ENCODE assay signal across 10 mouse cellular contexts in the genomic region with DNA sequence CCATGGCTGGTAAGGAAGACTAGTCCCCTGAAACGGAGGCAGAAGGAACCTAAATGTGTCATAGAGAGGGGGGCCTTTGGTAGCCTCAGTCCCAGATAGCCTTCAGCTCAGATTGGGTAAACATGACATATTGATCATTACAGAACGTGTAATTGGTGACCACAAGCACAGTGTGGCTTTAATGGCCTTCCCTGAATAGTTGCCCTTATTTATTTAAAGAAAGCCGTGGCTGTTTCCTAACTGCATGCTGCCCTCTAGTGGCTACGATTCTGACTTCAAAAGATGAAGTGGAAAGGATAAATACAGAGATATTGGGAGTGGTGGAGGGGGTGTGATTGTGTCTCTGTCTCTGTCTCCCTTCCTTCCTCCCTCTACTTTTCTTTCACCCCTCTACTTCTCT.
DNase-seq lines count a peak whose midpoint lies in the region; ATAC-seq and TF ChIP-seq lines count a peak whose summit lies in the region.
"Had no signal": no experiment of that assay in that cellular context is flagged by ENCODE, and none has a peak within 500 bp of the region (broad histone marks: within the 10 kb centered on the region; RNA-seq: fewer than 3 reads in every experiment).

No protein-coding gene starts in this region.

- WGBS in midbrain, embryonic 11.5 days: 20% methylated on average over 4 of the region's 4 CpGs
- WGBS in midbrain, embryonic 16.5 days: 15% methylated on average over 4 of the region's 4 CpGs
- WGBS in forebrain, embryonic 14.5 days: 17% methylated on average over 4 of the region's 4 CpGs
- 16% methylated on average over 4 of the region's 4 CpGs for WGBS in hindbrain, postnatal 0 days

- H3K27ac ChIP-seq in midbrain, embryonic 11.5 days (ENCODE audit: low read depth, low read length): no peak overlapping the region
- no peak overlapping the region for H3K27ac ChIP-seq in midbrain, embryonic 16.5 days (ENCODE audit: low read length)
- H3K27ac ChIP-seq in forebrain, embryonic 14.5 days (ENCODE audit: low read depth, low read length): no peak overlapping the region
- H3K27ac ChIP-seq in hindbrain, postnatal 0 days: no peak overlapping the region
- H3K27ac ChIP-seq: embryonic facial prominence, embryonic 13.5 days; neural tube, embryonic 12.5 days had no signal

- H3K9me3 ChIP-seq in midbrain, embryonic 11.5 days (ENCODE audit: control insufficient read depth, low read length): no peaks in the 10 kb centered on the region
- H3K9me3 ChIP-seq in midbrain, embryonic 16.5 days (replicated peaks; ENCODE audit: control insufficient read depth, low read length, poor library complexity, severe bottlenecking): no peaks in the 10 kb centered on the region
- H3K9me3 ChIP-seq in forebrain, embryonic 14.5 days (replicated peaks; ENCODE audit: control insufficient read depth, low read length): no peaks in the 10 kb centered on the region
- no peaks in the 10 kb centered on the region for H3K9me3 ChIP-seq in hindbrain, postnatal 0 days (ENCODE audit: low read length)
- H3K9me3 ChIP-seq: embryonic facial prominence, embryonic 13.5 days; neural tube, embryonic 12.5 days had no signal

- peak; percentile 67; the same call in 1 of the 2 replicates for TF ChIP-seq CTCF in brain, embryonic 14.5 days (IDR thresholded peaks at IDR 0.05; ENCODE audit: borderline replicate concordance, extremely low read depth, insufficient read depth, insufficient read length)
- TF ChIP-seq CTCF in hindbrain, postnatal 0 days (IDR thresholded peaks at IDR 0.05; ENCODE audit: low read depth): peak; percentile 83

- TF ChIP-seq POLR2A in brain, embryonic 14.5 days (IDR thresholded peaks at IDR 0.05; ENCODE audit: borderline replicate concordance, extremely low read depth, insufficient read depth, insufficient read length, poor library complexity, severe bottlenecking): no peak

- no peak; the same call in 1 of the 2 replicates for ATAC-seq in midbrain, embryonic 11.5 days (ENCODE audit: low FRiP score)
- no peak for ATAC-seq in midbrain, embryonic 16.5 days
- no peak for ATAC-seq in forebrain, embryonic 14.5 days
- peak; percentile 29; the same call in 1 of the 2 replicates for ATAC-seq in hindbrain, postnatal 0 days
- 0 out of 2 replicates have a peak, but pooled peaks have one; percentile 44 for ATAC-seq in megakaryocyte-erythroid progenitor cell, adult 5-6 weeks (replicated peaks; ENCODE audit: low FRiP score, low TSS enrichment, poor library complexity, severe bottlenecking)

- H3K4me2 ChIP-seq in midbrain, embryonic 11.5 days: no peak overlapping the region
- no peak overlapping the region for H3K4me2 ChIP-seq in midbrain, embryonic 16.5 days (ENCODE audit: low read length)
- H3K4me2 ChIP-seq in forebrain, embryonic 14.5 days (ENCODE audit: low read length): no peak overlapping the region
- H3K4me2 ChIP-seq in hindbrain, postnatal 0 days (ENCODE audit: low read depth, low read length): no peak overlapping the region
- H3K4me2 ChIP-seq: embryonic facial prominence, embryonic 13.5 days; neural tube, embryonic 12.5 days had no signal

- no peak overlapping the region for H3K9ac ChIP-seq in midbrain, embryonic 11.5 days (ENCODE audit: low read length)
- H3K9ac ChIP-seq in midbrain, embryonic 16.5 days (ENCODE audit: low read depth, low read length): no peak overlapping the region
- no peak overlapping the region for H3K9ac ChIP-seq in forebrain, embryonic 14.5 days (ENCODE audit: low read length)
- H3K9ac ChIP-seq in hindbrain, postnatal 0 days (replicated peaks; ENCODE audit: low read length): no peak overlapping the region
- H3K9ac ChIP-seq: embryonic facial prominence, embryonic 13.5 days; neural tube, embryonic 12.5 days had no signal

- H3K27me3 ChIP-seq in midbrain, embryonic 11.5 days (ENCODE audit: control insufficient read depth, insufficient read depth, low read length): no peaks in the 10 kb centered on the region
- no peaks in the 10 kb centered on the region for H3K27me3 ChIP-seq in midbrain, embryonic 16.5 days (ENCODE audit: control insufficient read depth, insufficient read depth, low read depth, low read length)
- H3K27me3 ChIP-seq in forebrain, embryonic 14.5 days (replicated peaks; ENCODE audit: control insufficient read depth, insufficient read depth, low read length): no peaks in the 10 kb centered on the region
- H3K27me3 ChIP-seq in hindbrain, postnatal 0 days (ENCODE audit: insufficient read depth, low read length): 0 out of 2 replicates have a peak, but pooled peaks cover 6% of the 10 kb centered on the region
- H3K27me3 ChIP-seq: embryonic facial prominence, embryonic 13.5 days; neural tube, embryonic 12.5 days had no signal

- no peaks in the 10 kb centered on the region for H3K36me3 ChIP-seq in midbrain, embryonic 11.5 days (ENCODE audit: control insufficient read depth, insufficient read depth, low read length)
- no peaks in the 10 kb centered on the region for H3K36me3 ChIP-seq in midbrain, embryonic 16.5 days (ENCODE audit: control insufficient read depth, insufficient read depth, low read length)
- no peaks in the 10 kb centered on the region for H3K36me3 ChIP-seq in forebrain, embryonic 14.5 days (ENCODE audit: control insufficient read depth, insufficient read depth, low read length)
- H3K36me3 ChIP-seq in hindbrain, postnatal 0 days (ENCODE audit: insufficient read depth, low read length): no peaks in the 10 kb centered on the region
- H3K36me3 ChIP-seq: embryonic facial prominence, embryonic 13.5 days; neural tube, embryonic 12.5 days had no signal

- peak; percentile 96 for DNase-seq in midbrain, embryonic 11.5 days (ENCODE audit: low spot score, missing footprints)
- DNase-seq in brain, embryonic 14.5 days (ENCODE audit: low read depth): peak; percentile 88
- peak; percentile 90 for DNase-seq in forebrain, embryonic 14.5 days (ENCODE audit: low spot score)
- peak; percentile 93 for DNase-seq in hindbrain, postnatal 0 days (ENCODE audit: low spot score)
- peak; percentile 38 for DNase-seq in left cerebral cortex, adult 11 months (ENCODE audit: low spot score)
- peak; percentile 28 for DNase-seq in thymus, postnatal 25 days

- H3K4me3 ChIP-seq in midbrain, embryonic 11.5 days (ENCODE audit: low read depth, low read length): no peak overlapping the region
- no peak overlapping the region for H3K4me3 ChIP-seq in midbrain, embryonic 16.5 days (ENCODE audit: low read depth, low read length)
- no peak overlapping the region for H3K4me3 ChIP-seq in forebrain, embryonic 14.5 days (ENCODE audit: low read depth, low read length)
- H3K4me3 ChIP-seq in hindbrain, postnatal 0 days (ENCODE audit: low read length): no peak overlapping the region
- H3K4me3 ChIP-seq: embryonic facial prominence, embryonic 13.5 days; neural tube, embryonic 12.5 days had no signal

- no peaks in the 10 kb centered on the region for H3K4me1 ChIP-seq in midbrain, embryonic 11.5 days (ENCODE audit: control insufficient read depth, insufficient read depth, low read length)
- H3K4me1 ChIP-seq in midbrain, embryonic 16.5 days (ENCODE audit: control insufficient read depth, insufficient read depth, low read length): no peaks in the 10 kb centered on the region
- H3K4me1 ChIP-seq in forebrain, embryonic 14.5 days (ENCODE audit: control insufficient read depth, insufficient read depth, low read length): no peaks in the 10 kb centered on the region
- H3K4me1 ChIP-seq in hindbrain, postnatal 0 days (ENCODE audit: insufficient read depth, low read length): no peaks in the 10 kb centered on the region

Comparison
In these comparisons a context has a peak if more than half of its experiments do, and no peak if none do; other contexts are left out.
1. ATAC-seq: peak in hindbrain, postnatal 0 days (single experiment) and megakaryocyte-erythroid progenitor cell, adult 5-6 weeks (single experiment); none in midbrain, embryonic 11.5 days (single experiment), midbrain, embryonic 16.5 days (single experiment) and forebrain, embryonic 14.5 days (single experiment).
2. DNase-seq: peak in every context shown above with its lines; median percentile 96 in midbrain, embryonic 11.5 days; 93 in hindbrain, postnatal 0 days; 90 in forebrain, embryonic 14.5 days; 88 in brain, embryonic 14.5 days; 38 in left cerebral cortex, adult 11 months; 28 in thymus, postnatal 25 days.